Mouse (Mus musculus) MEL (cell line): ENCODE results near the gene Man2a1. TPM values are rescaled to one million over a fixed set of nuclear protein-coding genes. Genes with fewer than 3 reads are reported as not detected.

Source experiments
- DNase-seq: peaks from one replicate; pipeline ENCODE4 v3.0.0; 2011; ENCODE audit warnings: low read depth, low spot score
- H3K27ac ChIP-seq: 2 replicates; pipeline ENCODE4 v1.5.1; 2012; ENCODE audit warnings: low read depth, mild to moderate bottlenecking, control low read depth, low read length, moderate library complexity; ENCODE audit not compliant: control insufficient read depth
- H3K27me3 ChIP-seq, 2 experiments: fragments of 150-350 bp in 1 of 2; sonication (generic) in 1 of 2; 2 replicates each; pipeline ENCODE4 v1.6.1; 2012; ENCODE audit warnings: low read length in 2 of 2, mild to moderate bottlenecking in 2 of 2, improper control_type of control experiment in 1 of 2, moderate library complexity in 1 of 2; ENCODE audit not compliant: insufficient read depth in 2 of 2, control insufficient read depth in 1 of 2
- H3K36me3 ChIP-seq, 2 experiments: 2 replicates each; pipeline ENCODE4 v1.6.1; 2012 to 2014; ENCODE audit warnings: low read length in 2 of 2, improper control_type of control experiment in 1 of 2, inconsistent platforms in 1 of 2, mild to moderate bottlenecking in 1 of 2; ENCODE audit not compliant: insufficient read depth in 2 of 2, control insufficient read depth in 1 of 2
- H3K4me1 ChIP-seq, 2 experiments: fragments of 150-350 bp in 1 of 2; sonication (generic) in 1 of 2; 2 replicates each; pipeline ENCODE4 v1.6.1; 2012; ENCODE audit warnings: low read length in 2 of 2, improper control_type of control experiment in 1 of 2, mild to moderate bottlenecking in 1 of 2; ENCODE audit not compliant: insufficient read depth in 2 of 2, control insufficient read depth in 1 of 2
- H3K4me3 ChIP-seq, 2 experiments: fragments of 150-350 bp in 1 of 2; sonication (generic) in 1 of 2; 2 replicates each; pipeline ENCODE4 v1.5.1; 2012; ENCODE audit warnings: low read depth in 2 of 2, low read length in 2 of 2, mild to moderate bottlenecking in 2 of 2, moderate library complexity in 2 of 2, control low read depth in 1 of 2, improper control_type of control experiment in 1 of 2; ENCODE audit not compliant: control insufficient read depth in 1 of 2, insufficient read depth in 1 of 2
- H3K79me2 ChIP-seq: 2 replicates; pipeline ENCODE4 v1.6.1; 2012; ENCODE audit warnings: mild to moderate bottlenecking, low read length, moderate library complexity; ENCODE audit not compliant: control insufficient read depth, poor library complexity, insufficient read depth
- H3K9ac ChIP-seq: 2 replicates; pipeline ENCODE4 v1.6.1; 2012; ENCODE audit warnings: low read depth, mild to moderate bottlenecking, control low read depth, low read length, moderate library complexity; ENCODE audit not compliant: control insufficient read depth, poor library complexity, severe bottlenecking
- H3K9me3 ChIP-seq: fragments of 150-350 bp; sonication (generic); replicated peaks from 2 replicates; pipeline ENCODE4 v1.6.1; 2012; ENCODE audit warnings: mild to moderate bottlenecking, low read length, improper control_type of control experiment, moderate library complexity; ENCODE audit not compliant: insufficient read depth
- CHD1 ChIP-seq: IDR thresholded peaks from 2 replicates; pipeline ENCODE4 v1.6.1; 2012; ENCODE audit warnings: low read depth, mild to moderate bottlenecking, inconsistent platforms, low read length, improper control_type of control experiment
- CHD2 ChIP-seq: IDR thresholded peaks from 2 replicates; pipeline ENCODE4 v1.6.1; 2011; ENCODE audit warnings: low read length, improper control_type of control experiment
- CTCF ChIP-seq, 3 experiments: IDR thresholded peaks in 2 of 3; conservative IDR thresholded peaks in 1 of 3; 2 replicates each; pipeline ENCODE4 v1.5.1; 2011 to 2012; ENCODE audit warnings: low read length in 3 of 3, low read depth in 2 of 3, mild to moderate bottlenecking in 2 of 3, improper control_type of control experiment in 1 of 3, inconsistent platforms in 1 of 3, mixed read lengths in 1 of 3, moderate library complexity in 1 of 3; ENCODE audit not compliant: control insufficient read depth in 1 of 3, insufficient read depth in 1 of 3, poor library complexity in 1 of 3, severe bottlenecking in 1 of 3
- ELF1 ChIP-seq: IDR thresholded peaks from 2 replicates; pipeline ENCODE4 v1.6.1; 2014; ENCODE audit warnings: low read depth, mild to moderate bottlenecking, inconsistent platforms, low read length, improper control_type of control experiment, moderate library complexity
- HCFC1 ChIP-seq: IDR thresholded peaks from 2 replicates; pipeline ENCODE4 v1.6.1; 2012; ENCODE audit warnings: low read depth, mild to moderate bottlenecking, inconsistent platforms, low read length, improper control_type of control experiment, moderate library complexity
- JUND ChIP-seq: IDR thresholded peaks from 2 replicates; pipeline ENCODE4 v1.6.1; 2011; ENCODE audit warnings: low read depth, mild to moderate bottlenecking, improper control_type of control experiment, low read length
- MAFK ChIP-seq: IDR thresholded peaks from 2 replicates; pipeline ENCODE4 v1.6.1; 2011; ENCODE audit warnings: low read depth, mild to moderate bottlenecking, low read length, improper control_type of control experiment, borderline replicate concordance
- MEF2A ChIP-seq: IDR thresholded peaks from 2 replicates; pipeline ENCODE4 v1.6.1; 2014; ENCODE audit warnings: low read depth, mild to moderate bottlenecking, inconsistent platforms, low read length, improper control_type of control experiment; ENCODE audit not compliant: poor library complexity, insufficient replicate concordance, severe bottlenecking; ENCODE audit errors: extremely low read depth
- MYB ChIP-seq: IDR thresholded peaks from 2 replicates; pipeline ENCODE4 v1.6.1; 2011; ENCODE audit warnings: mild to moderate bottlenecking, low read depth, low read length, improper control_type of control experiment
- MYC ChIP-seq: IDR thresholded peaks from 2 replicates; pipeline ENCODE4 v1.6.1; 2011; ENCODE audit warnings: low read depth, mild to moderate bottlenecking, low read length, improper control_type of control experiment, moderate library complexity
- POLR2A ChIP-seq, 2 experiments: IDR thresholded peaks; 2 replicates each; pipeline ENCODE4 v1.6.1; 2011 to 2012; ENCODE audit warnings: low read length in 2 of 2, mild to moderate bottlenecking in 2 of 2, control low read depth in 1 of 2, improper control_type of control experiment in 1 of 2, low read depth in 1 of 2, moderate library complexity in 1 of 2; ENCODE audit not compliant: control insufficient read depth in 1 of 2, insufficient read depth in 1 of 2, poor library complexity in 1 of 2
- SIN3A ChIP-seq: IDR thresholded peaks from 2 replicates; pipeline ENCODE4 v1.6.1; 2012; ENCODE audit warnings: low read length, improper control_type of control experiment, inconsistent platforms
- SMC3 ChIP-seq: IDR thresholded peaks from 2 replicates; pipeline ENCODE4 v1.6.1; 2011; ENCODE audit warnings: low read depth, low read length, improper control_type of control experiment
- UBTF ChIP-seq: IDR thresholded peaks from 2 replicates; pipeline ENCODE4 v1.6.1; 2012; ENCODE audit warnings: low read depth, mild to moderate bottlenecking, inconsistent platforms, low read length, improper control_type of control experiment, moderate library complexity, borderline replicate concordance; ENCODE audit not compliant: insufficient read depth
- USF1 ChIP-seq: IDR thresholded peaks from 2 replicates; pipeline ENCODE4 v1.6.1; 2014; ENCODE audit warnings: low read depth, mild to moderate bottlenecking, inconsistent platforms, low read length, improper control_type of control experiment, moderate library complexity
- ZKSCAN1 ChIP-seq: IDR thresholded peaks from 2 replicates; pipeline ENCODE4 v1.6.1; 2012; ENCODE audit warnings: low read depth, mild to moderate bottlenecking, inconsistent platforms, low read length, improper control_type of control experiment, moderate library complexity
- ZMIZ1 ChIP-seq: IDR thresholded peaks from 2 replicates; pipeline ENCODE4 v1.6.1; 2012; ENCODE audit warnings: low read depth, mild to moderate bottlenecking, inconsistent platforms, low read length, improper control_type of control experiment, moderate library complexity
- ZNF384 ChIP-seq: IDR thresholded peaks from 2 replicates; pipeline ENCODE4 v1.6.1; 2012; ENCODE audit warnings: low read depth, mild to moderate bottlenecking, inconsistent platforms, low read length, improper control_type of control experiment
- polyA plus RNA-seq, 2 experiments: library from polyadenylated mRNA; stranded (reverse) in 1 of 2; unstranded in 1 of 2; fragments of >175 nt in 1 of 2; fragments of >200 nt in 1 of 2; gene quantifications; 2 replicates each; pipeline versions ENCODE4 v1.2.1 to v1.2.4; 2012; ENCODE audit warnings: low replicate concordance in 2 of 2, low read depth in 1 of 2; ENCODE audit not compliant: insufficient read length in 2 of 2, insufficient read depth in 1 of 2, missing spikeins in 1 of 2
- total RNA-seq: library from RNA; depleted of rRNA; stranded (reverse); fragments of 300-350 nt; gene quantifications from 2 replicates; pipeline ENCODE4 v1.2.3, GENCODE M21; 2012; rRNA removed

Gene Man2a1
- total and polyA plus RNA-seq, 3 experiments, result 8.7 to 27.5 (median 9.1) TPM

DNA sequence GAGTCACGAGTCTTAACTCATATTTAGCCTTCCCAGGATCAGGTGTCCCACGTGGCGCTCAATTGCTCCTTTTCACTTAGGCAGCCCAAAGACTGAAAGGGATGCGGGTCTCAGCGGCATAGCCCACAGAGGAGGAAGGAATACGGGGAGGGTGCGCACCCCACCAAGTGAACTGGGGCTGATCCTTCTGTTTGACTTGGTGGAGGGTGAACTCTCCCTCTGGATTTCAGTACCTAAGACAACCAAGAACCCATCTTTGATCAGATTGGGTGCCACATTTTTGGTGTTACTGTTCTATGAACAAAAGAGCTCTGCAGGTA is 202.4 kb downstream of the Man2a1 start:
- H3K27ac ChIP-seq, result no peak overlapping the region
- TF ChIP-seq HCFC1 (no peak), CHD1 (no peak), POLR2A (IDR thresholded peaks at IDR 0.05; ENCODE audit: control insufficient read depth in 1 of 2, insufficient read depth in 1 of 2, low read depth in 1 of 2, low read length in 2 of 2, poor library complexity in 1 of 2) (no peak), JUND (no peak), CTCF (IDR thresholded peaks at IDR 0.05 in 2 of 3, conservative IDR thresholded peaks at IDR 0.05 in 1 of 3; ENCODE audit: control insufficient read depth in 1 of 3, insufficient read depth in 1 of 3, low read depth in 2 of 3, low read length in 3 of 3, poor library complexity in 1 of 3, severe bottlenecking in 1 of 3) (no peak), ELF1 (no peak), UBTF (no peak), ZNF384 (no peak), MEF2A (no peak), ZMIZ1 (no peak), MYC (no peak), SMC3 (no peak), ZKSCAN1 (no peak), SIN3A (no peak), USF1 (no peak), CHD2 (no peak), MAFK (no peak), MYB (no peak)
- TF ChIP-seq, all 39 proteins: peak for 0
- no peaks in the 10 kb centered on the region for H3K9me3 ChIP-seq
- no peaks in the 10 kb centered on the region for H3K79me2 ChIP-seq
- no peaks in the 10 kb centered on the region for H3K27me3 ChIP-seq
- H3K4me1 ChIP-seq, result no peaks in the 10 kb centered on the region
- no peak for DNase-seq
- no peak overlapping the region for H3K9ac ChIP-seq
- no peaks in the 10 kb centered on the region for H3K36me3 ChIP-seq
- H3K4me3 ChIP-seq, result no peak overlapping the region

Other genes with a start within 250 kb of the Man2a1 start
- gene 4930583I09Rik, start 235.3 kb downstream of the Man2a1 start, total RNA-seq, result not detected in 2 replicates
- gene 4930583I09Rik, start 235.3 kb downstream of the Man2a1 start, polyA plus RNA-seq, result not detected